Mouse (Mus musculus) cortical plate, adult 2 months (tissue): ENCODE data around the gene Plekhg6.

ENCODE experiments used
- CTCF ChIP-seq: fragments of 200-500 bp; IDR thresholded peaks from 2 replicates; pipeline ENCODE4 v1.5.1; 2011; ENCODE audit warnings: mild to moderate bottlenecking, control low read depth, low read length; ENCODE audit not compliant: insufficient read depth; ENCODE audit errors: extremely low read depth
- POLR2A ChIP-seq: fragments of 200-500 bp; IDR thresholded peaks from 2 replicates; pipeline ENCODE4 v1.6.1; 2011; ENCODE audit warnings: mild to moderate bottlenecking, low read length, control low read depth; ENCODE audit not compliant: insufficient read depth; ENCODE audit errors: extremely low read depth

- no peak for TF ChIP-seq CTCF
- no peak for TF ChIP-seq POLR2A
Observed at GRCm38 (mm10) chr6:125314231-125314563, 66.4 kb downstream of the Plekhg6 start.
